Mouse (Mus musculus): ENCODE measurements around the gene Plekhg1. TPM values are rescaled to one million over a fixed set of nuclear protein-coding genes. Genes with fewer than 3 reads are reported as not detected.

Plekhg1 gene
- total RNA-seq (2021), result 1 to 10 TPM; 5.0 to 5.3 TPM
- long read RNA-seq, experiment 1, result 0 reads
- long read RNA-seq, experiment 2, partial matches to known transcripts, result 0 of 1 reads
- long read RNA-seq, experiment 2, other reads (novel, unspliced or antisense), result 1 of 1 reads

DNA sequence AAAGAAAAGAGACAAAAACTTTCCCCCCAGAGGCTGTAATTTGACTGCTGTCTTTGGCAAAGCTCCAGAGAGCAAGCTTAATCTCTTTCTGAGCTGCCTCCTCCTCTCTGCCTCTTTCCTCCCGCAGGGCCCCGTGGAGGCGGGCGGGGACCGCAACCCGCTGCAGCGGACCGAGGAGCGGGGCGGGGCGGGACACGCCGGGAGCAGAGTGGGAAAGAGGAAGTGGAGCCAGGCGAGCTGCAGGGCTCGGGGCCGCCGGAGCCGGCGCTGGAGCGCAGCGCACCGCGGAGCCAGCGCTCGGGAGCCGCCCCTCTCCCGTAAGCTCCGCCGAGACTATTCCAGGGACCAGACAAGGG lies at the start of gene Plekhg1:
TSS of gene Plekhg1 (plus strand) at position 217 of the 356 bp plus-strand sequence.
- DNase-seq (ENCODE audit: low spot score in 2 of 2), result peak; percentile 76 to 78

DNA sequence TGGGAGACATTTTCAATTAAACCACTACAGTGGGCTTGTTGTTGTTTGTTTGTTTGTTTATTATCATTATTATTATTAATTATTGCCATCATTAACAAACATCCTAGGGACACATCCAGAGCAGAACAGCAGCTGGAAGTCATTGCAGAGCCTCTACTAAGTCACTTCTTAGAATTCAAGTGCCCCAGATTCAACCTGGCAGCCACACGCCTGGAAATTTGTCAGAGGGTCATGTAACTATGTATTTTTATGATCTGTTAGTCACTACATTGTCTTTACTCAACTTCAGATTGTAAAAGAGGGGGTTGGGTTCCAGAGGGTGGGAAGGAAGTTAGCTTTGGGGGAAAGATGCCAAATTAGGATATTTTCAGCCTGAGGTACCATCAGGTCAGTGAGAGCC lies 47.4 kb upstream of the Plekhg1 start:
- DNase-seq (ENCODE audit: low spot score in 2 of 2), result no peak

DNA sequence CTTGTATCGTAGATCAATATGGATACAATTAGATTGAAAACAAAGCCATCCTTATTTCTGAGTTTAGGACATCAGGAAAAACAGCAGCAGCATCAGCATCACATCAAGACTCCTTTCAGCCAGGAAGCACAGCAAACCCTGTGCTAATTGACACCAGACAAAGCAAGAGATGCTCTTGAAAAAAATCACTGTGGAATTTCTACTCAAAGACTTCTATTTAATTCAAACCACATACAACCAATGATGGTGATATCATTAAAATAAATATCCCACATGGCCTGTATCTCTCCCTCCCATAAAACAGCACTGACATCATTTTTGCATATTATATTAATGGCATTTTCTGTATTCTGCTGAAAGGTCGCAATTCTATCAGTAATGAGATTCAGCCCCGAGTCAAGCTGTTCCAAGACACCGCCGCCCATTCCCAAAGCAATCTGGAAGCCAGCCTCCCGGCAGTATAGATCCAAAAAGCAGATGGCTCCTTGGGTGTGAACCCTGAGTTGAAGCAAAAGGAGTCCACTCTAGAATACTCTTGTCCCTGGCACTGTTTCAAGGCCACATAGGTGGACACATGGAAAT lies 46.4 kb upstream of the Plekhg1 start:
- no peak for DNase-seq (ENCODE audit: low spot score in 2 of 2)

DNA sequence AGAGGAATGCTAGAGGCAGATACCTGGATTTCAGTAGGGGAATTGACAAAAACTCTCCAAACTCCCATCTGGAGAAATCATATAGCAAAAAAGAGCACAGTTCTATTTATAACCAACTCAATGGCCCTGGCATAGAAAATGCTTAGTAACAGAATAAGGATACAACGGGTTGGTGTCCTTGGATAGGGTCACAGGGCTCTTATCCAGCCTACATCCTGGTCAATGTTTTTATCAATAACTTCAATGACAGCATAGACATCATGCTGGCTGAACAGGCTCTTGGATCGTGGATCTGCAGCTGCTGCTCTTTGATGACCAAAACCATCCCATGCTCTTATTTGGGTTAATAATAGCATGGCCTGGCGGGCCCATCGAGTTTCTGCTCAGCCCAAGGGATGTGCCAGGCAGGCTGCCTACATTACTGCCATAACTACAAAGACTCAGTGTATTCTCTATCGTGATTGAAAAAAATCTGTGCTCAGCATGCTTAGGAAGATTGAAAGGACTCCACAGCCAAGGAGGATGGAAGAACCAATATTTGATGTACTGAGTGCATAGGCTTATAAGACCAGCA lies 44.7 kb upstream of the Plekhg1 start:
- no peak for DNase-seq (ENCODE audit: low spot score in 2 of 2)

DNA sequence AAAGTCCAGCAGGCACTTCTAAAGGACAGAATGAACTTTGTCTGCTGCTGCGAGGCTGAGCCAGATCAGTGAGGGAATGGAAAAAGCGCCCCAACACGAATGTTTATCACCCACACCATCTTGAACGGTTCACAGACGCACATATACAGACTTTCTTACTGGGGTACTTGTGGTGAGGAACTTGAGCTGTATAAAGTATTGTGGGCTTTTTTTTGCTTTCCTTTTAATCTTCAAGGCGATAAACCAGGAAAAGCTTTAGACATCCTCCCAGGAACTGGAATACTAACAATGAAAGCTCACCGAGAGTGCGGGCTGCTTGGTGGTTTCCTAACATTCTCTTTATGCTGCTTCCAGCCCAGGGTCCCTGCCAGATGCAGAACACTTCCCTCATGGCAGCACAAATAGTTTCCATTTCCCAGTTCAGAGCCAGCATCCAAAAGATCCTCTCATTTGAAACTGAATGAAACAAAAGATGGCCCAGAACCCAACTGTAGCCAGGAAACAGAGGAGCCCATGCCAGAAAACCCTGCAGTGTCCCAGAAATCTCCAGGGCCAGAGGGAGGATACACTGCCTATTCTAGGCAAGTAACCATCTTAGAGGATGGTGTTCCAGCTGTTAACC lies 43.3 kb upstream of the Plekhg1 start:
- no peak for DNase-seq (ENCODE audit: low spot score in 2 of 2)

DNA sequence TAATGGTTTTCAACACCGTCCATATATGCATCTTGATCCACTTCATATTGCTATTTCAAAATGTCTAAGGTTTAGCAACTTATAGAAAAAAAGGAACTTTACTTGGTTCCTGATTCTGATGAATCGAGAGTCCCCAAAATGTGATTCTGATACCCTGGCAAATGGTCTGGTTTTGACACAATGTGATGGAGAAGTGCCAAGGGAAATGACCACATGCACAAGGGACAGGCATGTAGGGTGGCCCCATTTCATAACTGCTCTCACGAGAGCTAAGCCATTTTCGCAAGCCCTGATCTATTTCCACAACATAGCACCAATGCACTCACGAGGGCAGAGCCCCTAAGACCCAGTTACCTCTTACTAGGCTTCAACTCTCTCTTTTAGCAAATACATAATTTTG lies 42.7 kb upstream of the Plekhg1 start:
- DNase-seq (ENCODE audit: low spot score in 2 of 2), result no peak

DNA sequence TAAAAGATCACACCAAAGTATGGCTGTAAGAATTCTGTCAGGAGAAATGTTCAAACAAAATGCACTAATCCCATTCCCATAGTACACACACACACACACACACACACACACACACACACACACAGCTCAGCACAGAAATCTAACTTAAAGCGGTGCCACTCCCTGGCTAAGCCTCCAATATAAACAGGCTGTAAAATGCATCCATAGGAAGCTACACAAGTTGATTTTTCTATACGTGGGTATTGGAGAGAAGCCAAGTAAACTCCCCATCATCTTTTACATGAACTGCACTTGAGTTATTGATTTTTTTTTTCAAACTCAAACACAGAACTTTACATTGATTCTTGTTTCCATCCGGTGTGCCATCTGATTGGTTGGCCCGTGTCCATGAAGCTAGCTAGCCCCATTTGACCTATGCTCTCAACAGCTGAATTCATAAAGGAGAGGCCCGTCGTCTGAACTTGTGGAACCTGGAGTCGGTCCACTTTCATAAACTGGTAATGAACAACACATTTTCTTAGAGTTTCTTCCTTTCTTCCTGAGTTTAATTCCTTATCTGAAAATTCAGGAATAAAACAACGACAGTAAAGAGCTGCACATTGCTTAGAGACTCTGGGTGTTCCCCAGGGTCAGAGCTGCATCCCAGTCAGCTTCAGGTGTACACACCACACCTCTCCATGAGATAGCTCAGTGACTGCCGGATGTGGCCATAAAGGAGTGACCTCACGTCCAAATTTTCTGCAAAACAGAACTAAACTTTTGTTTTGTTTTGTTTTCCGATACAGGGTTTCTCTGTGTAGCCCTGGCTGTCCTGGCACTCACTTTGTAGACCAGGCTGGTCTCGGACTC lies 39.7 kb upstream of the Plekhg1 start:
- DNase-seq (ENCODE audit: low spot score in 2 of 2), result no peak

DNA sequence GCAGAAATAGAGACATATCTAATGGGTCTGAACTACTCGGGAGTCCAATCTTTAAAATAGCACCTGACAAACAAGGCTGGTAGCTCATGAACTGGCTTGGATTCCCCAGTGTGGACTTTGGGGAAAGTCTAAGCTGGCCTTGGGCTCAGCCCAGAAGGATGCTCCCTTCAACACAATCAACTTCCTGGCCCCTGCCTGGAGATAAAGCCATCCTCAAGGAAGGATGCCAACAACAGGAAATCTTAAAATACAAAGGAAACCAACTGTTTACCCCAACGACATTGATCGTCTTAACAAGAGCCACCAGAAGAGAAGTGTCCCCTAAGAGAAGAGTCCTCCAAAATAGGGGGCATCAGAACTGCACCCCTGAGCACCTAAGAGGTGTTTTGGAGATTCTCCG lies 38.3 kb upstream of the Plekhg1 start:
- DNase-seq (ENCODE audit: low spot score in 2 of 2), result no peak

DNA sequence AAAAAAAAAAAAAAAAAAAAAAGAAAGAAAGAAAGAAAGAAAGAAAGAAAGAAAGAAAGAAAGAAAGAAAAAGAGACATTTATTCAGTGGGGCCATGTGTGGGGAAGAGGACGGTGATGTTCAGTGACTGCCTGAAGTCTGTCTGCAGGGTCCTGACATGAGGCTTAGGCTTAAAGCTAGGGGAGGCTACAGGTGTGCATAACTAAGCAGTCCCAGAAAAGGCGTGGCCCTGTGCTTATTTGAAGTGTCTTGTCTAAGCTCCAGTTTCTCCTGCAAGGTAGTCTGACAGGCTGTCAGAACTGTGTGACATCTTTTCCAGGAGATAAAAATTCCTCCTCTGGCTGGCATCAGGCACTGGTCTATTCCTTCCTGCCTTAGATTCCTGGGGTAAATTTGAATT lies 37.6 kb upstream of the Plekhg1 start:
- no peak for DNase-seq (ENCODE audit: low spot score in 2 of 2)

DNA sequence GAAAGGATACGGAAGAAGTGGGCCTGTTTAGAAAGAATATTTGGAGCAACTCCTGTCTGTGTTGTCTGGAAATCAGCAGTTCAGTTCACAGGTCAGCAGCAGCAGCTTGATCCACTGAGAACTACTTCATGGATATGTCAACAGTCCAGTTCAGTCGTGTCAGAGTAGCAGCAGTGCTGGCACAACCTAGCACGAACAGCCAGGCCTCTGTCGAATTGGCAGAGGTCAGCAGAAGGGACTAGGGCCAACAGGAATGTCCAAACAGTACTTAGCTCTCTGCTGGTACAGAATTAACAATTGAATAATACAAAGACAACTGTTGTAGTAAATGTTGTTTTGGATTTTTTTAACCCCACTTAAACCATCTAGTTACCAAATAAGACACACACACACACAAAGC lies 33.9 kb upstream of the Plekhg1 start:
- no peak for DNase-seq (ENCODE audit: low spot score in 2 of 2)

DNA sequence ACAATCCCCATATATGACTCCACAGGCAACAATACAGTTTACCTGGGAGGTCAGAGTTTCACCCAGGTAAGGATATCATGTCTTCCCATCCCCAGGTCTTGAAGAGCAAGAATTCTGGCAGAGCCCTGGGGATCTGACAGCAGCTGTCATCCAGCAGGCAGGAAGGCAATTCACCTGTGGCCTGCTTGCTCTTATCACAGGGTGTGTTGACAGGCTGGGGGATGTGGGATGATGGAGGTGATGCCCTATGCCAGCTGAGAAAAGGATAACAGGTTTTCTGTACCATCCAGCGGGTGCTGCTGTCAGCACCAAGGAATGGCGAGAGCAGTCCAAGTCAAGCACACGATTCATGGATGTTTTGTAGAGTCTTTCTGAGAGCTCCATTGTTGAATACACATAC lies 30.1 kb upstream of the Plekhg1 start:
- DNase-seq (ENCODE audit: low spot score in 2 of 2), result no peak

DNA sequence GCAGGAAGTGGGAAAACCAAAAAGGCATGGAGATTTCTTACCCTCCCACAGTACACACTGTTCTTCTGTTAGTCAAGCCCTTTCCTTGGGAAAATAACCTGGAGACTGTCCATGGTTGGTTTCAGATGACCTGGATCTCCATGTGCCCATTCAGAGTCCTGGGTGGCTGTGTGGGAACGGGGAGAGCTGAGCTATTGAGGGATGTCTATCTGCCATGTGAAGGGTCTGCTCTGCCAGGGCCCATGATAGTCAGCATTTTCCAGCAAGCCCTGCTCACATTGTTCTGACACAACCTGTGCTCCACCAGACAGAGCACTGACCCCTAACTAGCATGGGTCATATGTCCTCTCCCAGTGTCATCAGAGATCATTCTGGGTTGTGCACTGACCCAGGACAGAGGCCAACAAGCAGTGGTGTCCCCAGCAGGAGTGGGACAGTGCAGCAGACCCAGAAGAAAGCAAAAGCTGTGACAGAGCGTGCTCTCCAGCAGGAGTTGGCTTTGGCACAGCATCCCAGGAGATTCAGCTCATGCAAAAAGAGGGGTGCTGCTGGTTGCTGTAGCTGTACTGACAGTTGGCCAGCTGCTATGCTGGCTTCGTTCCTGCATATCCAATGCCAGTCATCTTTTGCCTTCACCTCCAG lies 24.7 kb upstream of the Plekhg1 start:
- DNase-seq (ENCODE audit: low spot score in 2 of 2), result no peak

DNA sequence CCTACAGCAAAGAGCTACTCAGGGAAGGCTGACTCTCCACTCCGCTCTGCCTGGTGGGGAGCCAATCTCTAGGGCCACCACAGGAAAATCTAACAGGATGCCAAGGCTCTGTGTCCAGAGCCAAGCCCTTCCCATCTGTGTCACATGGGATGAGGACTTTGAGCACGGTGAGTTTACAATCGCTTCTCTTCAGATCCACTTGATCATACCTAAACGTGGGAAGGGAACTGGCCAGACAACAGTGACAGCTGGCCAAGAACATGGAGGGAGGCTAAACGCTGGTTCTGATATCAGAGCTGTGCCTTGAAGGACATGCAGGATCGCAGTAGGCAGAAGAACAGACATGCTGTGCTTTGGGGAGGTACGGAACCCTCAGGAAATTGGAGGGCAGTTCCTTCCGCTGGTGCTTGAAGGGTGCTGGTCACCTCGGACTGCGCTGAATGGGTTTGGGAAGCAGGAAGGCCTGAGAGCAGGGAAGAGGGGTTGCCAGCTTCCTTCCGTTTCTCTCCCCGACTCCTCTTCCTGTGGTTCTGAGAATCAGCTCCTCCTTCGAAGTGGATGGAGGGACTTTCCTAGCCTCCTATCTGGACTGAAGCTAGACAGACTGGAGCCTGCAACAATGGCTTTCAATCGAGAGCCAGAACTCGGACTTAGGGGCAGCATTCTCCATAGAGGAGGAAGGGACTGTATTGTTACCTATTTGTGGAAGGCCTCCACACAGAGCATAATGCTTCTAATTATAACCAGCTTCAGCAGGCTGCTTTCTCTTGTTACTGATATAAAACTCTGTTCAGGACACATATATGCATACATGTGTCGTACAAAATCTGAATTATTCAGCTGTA lies 21.9 kb upstream of the Plekhg1 start:
- no peak for DNase-seq (ENCODE audit: low spot score in 2 of 2)

DNA sequence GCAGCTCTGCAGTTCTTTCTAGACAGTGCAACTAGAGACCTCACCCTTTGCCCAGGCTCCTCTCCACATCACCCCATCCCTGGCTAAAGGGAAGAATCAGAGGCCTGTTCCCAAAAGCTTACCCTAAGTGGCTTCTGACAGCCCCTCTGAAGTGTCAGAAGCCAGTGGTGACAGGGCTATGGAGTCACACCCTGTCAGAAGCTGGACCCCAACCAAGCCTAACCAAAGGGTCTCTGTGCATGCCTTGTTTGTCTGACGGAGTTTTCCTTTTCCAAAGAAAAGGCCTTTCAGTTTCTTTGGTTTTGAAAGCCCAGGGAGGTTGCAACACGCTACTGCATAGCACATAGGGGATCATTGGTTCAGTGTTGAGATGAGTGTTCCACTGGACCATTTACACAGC lies 19.9 kb upstream of the Plekhg1 start:
- DNase-seq (ENCODE audit: low spot score in 2 of 2), result no peak

DNA sequence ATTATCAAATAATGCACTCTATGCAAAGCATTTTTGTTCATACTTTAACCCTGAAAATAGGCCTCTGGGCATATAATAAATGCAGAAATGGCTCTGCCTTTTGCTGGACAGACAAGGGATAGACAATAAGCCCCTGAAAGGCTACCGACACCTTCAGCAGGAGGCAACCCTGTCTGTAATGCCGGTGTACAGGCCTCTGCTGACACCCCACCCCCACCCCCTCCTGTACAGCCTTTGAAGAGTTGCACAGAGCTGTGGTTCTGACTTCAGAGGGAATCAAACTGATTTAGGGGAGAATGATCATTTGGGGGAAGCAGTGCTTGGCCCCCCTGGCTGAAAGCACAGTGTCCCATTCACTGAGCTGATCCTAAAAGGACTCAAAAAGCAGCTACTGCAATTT lies 17.8 kb upstream of the Plekhg1 start:
- no peak for DNase-seq (ENCODE audit: low spot score in 2 of 2)

DNA sequence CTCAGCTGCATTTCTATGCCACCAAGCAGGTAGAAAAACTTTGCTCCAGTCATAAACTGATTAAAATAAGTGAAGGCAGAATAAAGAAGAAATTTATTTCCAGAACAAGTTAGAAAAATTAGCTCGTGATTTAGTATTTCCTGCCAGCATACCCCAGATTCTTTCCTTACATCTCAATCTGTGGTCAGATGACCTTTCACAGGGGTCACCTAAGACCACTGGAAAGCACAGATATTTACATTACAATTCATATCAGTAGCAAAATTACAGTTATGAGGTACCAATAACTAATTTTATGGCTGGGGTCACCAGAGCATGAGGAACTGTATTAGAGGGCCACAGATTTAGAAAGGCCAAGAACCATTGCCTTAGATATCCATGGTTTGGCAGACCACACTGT lies 15.5 kb upstream of the Plekhg1 start:
- DNase-seq (ENCODE audit: low spot score in 2 of 2), result no peak

DNA sequence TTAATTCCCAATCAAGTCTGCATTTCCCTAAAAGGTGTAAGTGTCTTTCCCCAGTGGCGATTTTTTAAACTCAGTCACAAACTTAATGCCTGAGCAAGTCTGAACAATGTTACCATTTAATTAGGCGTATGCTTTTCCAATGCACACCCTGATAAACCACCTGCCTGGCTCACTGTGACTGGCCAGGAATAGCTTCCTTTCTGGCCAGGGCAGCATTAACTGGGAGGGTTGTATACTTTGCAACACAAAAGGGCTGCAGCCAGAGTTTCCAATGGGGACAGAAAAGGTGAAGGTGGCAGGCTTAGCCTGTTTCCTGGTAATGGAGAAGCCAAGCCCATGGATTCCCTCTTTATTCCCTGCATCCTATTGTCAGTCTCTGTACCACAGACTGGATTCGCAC lies 10.5 kb upstream of the Plekhg1 start:
- DNase-seq (ENCODE audit: low spot score in 2 of 2), result no peak

DNA sequence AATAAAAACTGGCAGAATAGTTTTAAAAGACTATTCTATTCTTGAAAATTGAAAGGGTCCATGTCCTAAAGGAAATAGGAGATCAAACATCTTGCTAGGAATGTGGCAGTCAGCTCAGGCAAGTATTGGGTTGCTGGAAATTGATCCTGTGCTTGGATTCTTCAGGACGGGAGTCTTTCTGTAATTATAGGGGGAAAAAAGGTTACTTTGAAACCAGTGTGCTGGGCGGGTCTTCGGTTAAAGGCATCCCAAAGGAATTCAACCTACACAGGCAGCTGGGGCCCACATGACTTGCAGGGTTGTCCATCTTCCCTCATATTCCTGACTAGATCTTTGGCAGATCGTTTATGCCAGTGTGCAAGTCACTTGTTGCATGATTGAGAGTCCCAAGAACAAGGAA lies 9.8 kb upstream of the Plekhg1 start:
- DNase-seq (ENCODE audit: low spot score in 2 of 2), result no peak

DNA sequence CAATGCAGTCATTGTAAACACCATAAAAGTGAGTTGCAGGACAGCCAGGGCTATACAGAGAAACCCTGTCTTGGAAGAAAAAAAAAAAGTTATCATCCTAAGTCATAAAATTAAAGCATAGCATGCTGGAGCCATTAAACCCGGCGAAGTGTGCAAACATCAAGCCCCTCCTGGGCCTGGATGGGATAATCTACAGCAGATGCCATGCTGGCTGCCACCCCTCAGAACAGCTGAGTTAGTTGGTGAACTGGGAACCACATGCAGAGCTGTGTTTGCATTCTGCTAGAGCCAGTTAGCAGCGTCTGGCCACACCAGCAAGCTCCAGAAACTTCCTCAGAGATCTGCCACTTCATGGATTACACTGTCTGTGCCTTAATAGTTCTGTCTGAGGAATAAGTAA lies 3.1 kb upstream of the Plekhg1 start:
- DNase-seq (ENCODE audit: low spot score in 2 of 2), result no peak

All from adrenal gland, adult 18-20 months (tissue).